Mouse (Mus musculus): ENCODE data around the gene Etv3.

The Etv3 gene

GRCm38 (mm10) chr3:87540714-87541113 is 15.5 kb downstream of the Etv3 start:
- no peak for TF ChIP-seq GATA4 (IDR thresholded peaks at IDR 0.05; ENCODE audit: insufficient replicate concordance, low read length)

GRCm38 (mm10) chr3:87542481-87543215 is 17.4 kb downstream of the Etv3 start:
- no peak for TF ChIP-seq GATA4 (IDR thresholded peaks at IDR 0.05; ENCODE audit: insufficient replicate concordance, low read length)

- TF ChIP-seq GATA4 (IDR thresholded peaks at IDR 0.05; ENCODE audit: insufficient replicate concordance, low read length) = no peak
Observed at GRCm38 (mm10) chr3:87545554-87545953, 20.3 kb downstream of the Etv3 start.

- no peak for TF ChIP-seq GATA4 (IDR thresholded peaks at IDR 0.05; ENCODE audit: insufficient replicate concordance, low read length)
Observed at GRCm38 (mm10) chr3:87546291-87546721, 21.1 kb downstream of the Etv3 start.

GRCm38 (mm10) chr3:87549908-87550307 is 24.7 kb downstream of the Etv3 start:
- no peak for TF ChIP-seq GATA4 (IDR thresholded peaks at IDR 0.05; ENCODE audit: insufficient replicate concordance, low read length)

- no peak for TF ChIP-seq GATA4 (IDR thresholded peaks at IDR 0.05; ENCODE audit: insufficient replicate concordance, low read length)
Observed at GRCm38 (mm10) chr3:87552327-87552726, 27.1 kb downstream of the Etv3 start.

- TF ChIP-seq GATA4 (IDR thresholded peaks at IDR 0.05; ENCODE audit: insufficient replicate concordance, low read length) = no peak
Observed at GRCm38 (mm10) chr3:87553196-87553935, 28.2 kb downstream of the Etv3 start.

- no peak for TF ChIP-seq GATA4 (IDR thresholded peaks at IDR 0.05; ENCODE audit: insufficient replicate concordance, low read length)
Observed at GRCm38 (mm10) chr3:87556109-87556531, 30.9 kb downstream of the Etv3 start.

- no peak for TF ChIP-seq GATA4 (IDR thresholded peaks at IDR 0.05; ENCODE audit: insufficient replicate concordance, low read length)
Observed at GRCm38 (mm10) chr3:87556668-87557278, 31.6 kb downstream of the Etv3 start.

- no peak for TF ChIP-seq GATA4 (IDR thresholded peaks at IDR 0.05; ENCODE audit: insufficient replicate concordance, low read length)
Observed at GRCm38 (mm10) chr3:87560156-87560555, 34.9 kb downstream of the Etv3 start.

- TF ChIP-seq GATA4 (IDR thresholded peaks at IDR 0.05; ENCODE audit: insufficient replicate concordance, low read length) = no peak
Observed at GRCm38 (mm10) chr3:87561434-87561833, 36.2 kb downstream of the Etv3 start.

- TF ChIP-seq GATA4 (IDR thresholded peaks at IDR 0.05; ENCODE audit: insufficient replicate concordance, low read length) = no peak
Observed at GRCm38 (mm10) chr3:87562370-87562769, 37.2 kb downstream of the Etv3 start.

GRCm38 (mm10) chr3:87563466-87563865 is 38.3 kb downstream of the Etv3 start:
- no peak for TF ChIP-seq GATA4 (IDR thresholded peaks at IDR 0.05; ENCODE audit: insufficient replicate concordance, low read length)

GRCm38 (mm10) chr3:87565623-87566022 is 40.4 kb downstream of the Etv3 start:
- TF ChIP-seq GATA4 (IDR thresholded peaks at IDR 0.05; ENCODE audit: insufficient replicate concordance, low read length) = no peak

- TF ChIP-seq GATA4 (IDR thresholded peaks at IDR 0.05; ENCODE audit: insufficient replicate concordance, low read length) = no peak
Observed at GRCm38 (mm10) chr3:87566066-87566465, 40.9 kb downstream of the Etv3 start.

GRCm38 (mm10) chr3:87567497-87567896 is 42.3 kb downstream of the Etv3 start:
- no peak for TF ChIP-seq GATA4 (IDR thresholded peaks at IDR 0.05; ENCODE audit: insufficient replicate concordance, low read length)

All from liver, adult (tissue).